Mouse (Mus musculus) lung, adult 2 months (tissue): Measurements from ENCODE around the gene Osbp.

Experiments used
- CTCF ChIP-seq: fragments of 200-500 bp; IDR thresholded peaks from 2 replicates; pipeline ENCODE4 v1.5.1; 2011; ENCODE audit warnings: mild to moderate bottlenecking, low read length, control low read depth; ENCODE audit not compliant: insufficient read depth
- POLR2A ChIP-seq: fragments of 200-500 bp; IDR thresholded peaks from 2 replicates; pipeline ENCODE4 v1.6.1; 2011; ENCODE audit warnings: low read depth, mild to moderate bottlenecking, control low read depth, low read length, borderline replicate concordance; ENCODE audit errors: extremely low read depth

DNA sequence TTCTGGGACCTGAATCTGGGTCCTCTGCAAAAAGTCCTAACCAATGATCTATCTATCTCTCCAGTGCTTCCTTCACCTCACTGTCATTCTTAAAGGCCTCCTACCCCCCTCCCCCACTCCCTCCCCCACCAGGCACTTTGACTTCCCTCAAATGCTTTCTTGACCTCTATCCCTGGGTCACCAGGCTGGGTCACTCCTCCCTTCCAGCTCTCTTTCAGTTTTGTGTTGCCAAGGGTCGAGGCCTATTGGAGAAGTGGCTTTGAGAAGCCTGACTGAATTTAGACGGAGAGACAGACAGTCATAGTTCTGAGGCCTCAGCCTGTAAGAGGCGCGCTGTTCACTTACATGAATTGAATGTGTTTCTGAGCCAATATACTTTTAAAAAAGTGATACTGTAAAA is 50.5 kb downstream of the Osbp start:
- no peak for TF ChIP-seq CTCF
- no peak for TF ChIP-seq POLR2A
